Mouse (Mus musculus) liver, adult 2 months (tissue): ENCODE results near the gene Il23a.

Experiments used
- CTCF ChIP-seq: fragments of 200-500 bp; IDR thresholded peaks from 2 replicates; pipeline ENCODE4 v1.5.1; 2011; ENCODE audit warnings: low read depth, low read length, control low read depth
- POLR2A ChIP-seq: fragments of 200-500 bp; IDR thresholded peaks from 2 replicates; pipeline ENCODE4 v1.6.1; 2011; ENCODE audit warnings: low read length, control low read depth; ENCODE audit not compliant: insufficient read depth; ENCODE audit errors: extremely low read depth

DNA sequence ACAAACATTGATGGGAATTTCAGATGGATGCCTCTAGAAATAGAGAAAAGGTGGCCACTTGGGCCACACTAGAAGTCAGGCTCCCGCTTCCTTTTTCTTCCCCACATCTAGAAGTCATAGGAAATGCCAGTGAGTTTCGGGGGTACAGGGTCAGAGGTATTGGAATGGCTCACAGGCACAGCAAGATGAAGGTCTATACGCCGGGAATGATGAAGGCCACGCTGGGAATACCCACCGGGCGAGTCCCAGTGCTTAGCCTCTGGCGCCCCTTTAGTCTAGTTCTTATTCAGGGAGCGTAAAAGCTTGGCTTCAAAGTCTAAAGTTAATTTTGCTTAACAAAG is 4.2 kb upstream of the Il23a start:
- no peak for TF ChIP-seq POLR2A
- no peak for TF ChIP-seq CTCF
